Mouse (Mus musculus): ENCODE measurements at regions not wholly inside any gene's neighbourhood (a gene's known extent, or its start where the extent isn't known, plus 50 kb on each side); places are given as distances from the start of the nearest gene placed in this dataset.

- DNase-seq (ENCODE audit: low spot score), result peak; percentile 33
Observed at GRCm38 (mm10) chr17:14540269-14540975, 153.6 kb downstream of the Thbs2 start.

DNA sequence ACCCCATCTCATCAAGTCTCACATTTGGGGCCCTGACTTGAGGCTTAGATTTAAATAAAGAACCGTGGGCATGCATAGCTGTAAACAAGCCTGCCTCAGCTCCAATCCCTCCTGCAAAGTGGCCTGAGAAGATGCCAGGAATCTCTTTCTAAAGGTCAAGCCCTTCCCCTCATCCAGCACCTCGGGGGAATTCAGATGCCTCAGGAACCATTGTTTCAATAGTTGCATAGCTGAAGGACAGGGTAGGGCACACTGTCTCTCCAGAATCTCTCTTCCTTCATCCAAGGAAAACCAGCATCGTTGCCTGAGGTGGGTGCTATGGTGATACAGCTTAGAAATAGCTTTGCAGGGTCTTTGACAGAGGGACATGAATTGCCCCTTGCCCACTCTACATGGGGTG lies 154.4 kb downstream of the Thbs2 start:
- no peak for DNase-seq (ENCODE audit: low spot score)

GRCm38 (mm10) chr17:14539191-14539590 lies 154.8 kb downstream of the Thbs2 start:
- no peak for DNase-seq (ENCODE audit: low spot score)

- DNase-seq (ENCODE audit: low spot score), result no peak
Observed at GRCm38 (mm10) chr17:14538527-14538926, 155.5 kb downstream of the Thbs2 start.

- no peak for DNase-seq (ENCODE audit: low spot score)
Observed at GRCm38 (mm10) chr17:14532979-14533314, 161.1 kb downstream of the Thbs2 start.

- DNase-seq (ENCODE audit: low spot score), result no peak
Observed at GRCm38 (mm10) chr17:14532298-14532978, 161.6 kb downstream of the Thbs2 start.

- no peak for DNase-seq (ENCODE audit: low spot score)
Observed at GRCm38 (mm10) chr17:14531796-14532195, 162.2 kb downstream of the Thbs2 start.

DNA sequence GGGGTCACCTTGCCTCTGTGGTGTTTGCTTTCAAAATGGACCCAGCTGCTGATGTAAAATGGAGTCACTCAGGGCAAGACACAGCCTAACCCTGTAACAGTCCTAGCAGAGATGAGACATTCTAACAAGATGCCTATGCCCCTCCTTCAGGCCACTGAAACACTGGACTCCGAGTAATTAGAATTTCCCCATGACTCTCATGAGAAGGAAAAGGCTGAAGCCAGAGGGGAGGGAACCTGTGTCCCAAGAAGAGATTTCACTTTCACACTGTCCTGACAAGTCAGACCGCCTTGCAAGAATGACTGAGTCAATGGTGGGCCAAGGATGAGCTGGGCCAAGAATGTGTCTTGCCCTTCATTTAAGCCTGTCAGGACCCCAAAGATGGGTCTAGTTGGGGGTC lies 166.3 kb downstream of the Thbs2 start:
- no peak for DNase-seq (ENCODE audit: low spot score)

DNA sequence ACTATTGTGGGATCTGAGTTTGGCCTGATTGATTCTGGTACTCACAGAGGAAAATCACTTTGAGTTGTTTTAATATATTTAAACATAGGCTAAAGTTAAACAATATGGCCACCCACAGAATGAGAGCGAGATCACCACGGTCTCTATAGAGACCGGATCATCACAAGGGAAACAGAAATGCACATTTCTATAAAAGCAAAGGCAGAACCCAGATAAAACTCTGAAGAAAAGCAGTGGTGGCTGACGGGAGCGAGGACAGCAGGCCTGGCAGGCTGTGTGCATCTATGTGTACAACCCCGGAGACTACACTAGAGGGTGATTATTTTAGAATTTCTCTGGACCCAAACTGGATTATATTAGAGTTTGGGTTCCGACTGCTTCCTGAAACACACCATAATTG lies 168.8 kb downstream of the Thbs2 start:
- DNase-seq (ENCODE audit: low spot score), result no peak

GRCm38 (mm10) chr17:14524426-14525236 lies 169.4 kb downstream of the Thbs2 start:
- peak; percentile 49 for DNase-seq (ENCODE audit: low spot score)

DNA sequence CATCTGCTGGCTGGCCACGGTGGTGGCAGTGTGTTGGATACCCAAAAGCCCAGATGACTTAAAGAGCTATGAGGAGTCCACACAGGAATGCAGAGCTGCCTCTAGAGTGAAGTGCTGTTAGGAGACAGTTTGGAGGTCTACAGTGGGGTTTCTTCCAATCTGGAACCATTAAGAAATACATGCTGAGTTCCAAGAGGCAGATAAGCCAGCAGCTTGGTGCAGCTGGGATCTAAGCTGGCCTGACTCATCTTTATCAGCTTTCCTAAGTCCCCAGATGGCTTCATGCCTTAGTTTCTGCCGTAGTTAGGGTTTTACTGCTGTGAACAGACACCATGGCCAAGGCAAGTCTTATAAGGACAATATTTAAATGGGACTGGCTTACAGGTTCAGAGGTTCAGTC lies 172.0 kb downstream of the Thbs2 start:
- no peak for DNase-seq (ENCODE audit: low spot score)

GRCm38 (mm10) chr17:14520565-14520964 lies 173.5 kb downstream of the Thbs2 start:
- DNase-seq (ENCODE audit: low spot score), result peak; percentile 32

DNA sequence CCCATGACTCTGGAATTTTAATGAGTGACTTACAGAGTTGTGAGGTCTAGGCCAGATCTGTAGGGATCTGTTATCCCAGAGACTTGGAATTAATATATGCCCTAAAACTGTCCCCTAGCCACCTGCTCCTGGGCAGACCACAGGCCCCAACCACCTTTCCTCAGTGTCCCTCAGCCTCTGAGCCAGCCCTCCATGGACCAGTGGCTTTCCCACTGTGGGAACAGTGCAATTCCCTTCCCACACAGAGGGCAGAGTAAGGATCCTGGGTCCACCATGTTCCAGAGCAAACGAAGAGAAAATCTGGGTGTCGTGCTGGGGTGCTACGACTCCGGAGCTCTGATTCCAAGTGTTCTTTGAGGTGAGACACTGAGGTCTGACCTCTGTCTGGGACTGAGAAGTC lies 174.7 kb downstream of the Thbs2 start:
- no peak for DNase-seq (ENCODE audit: low spot score)

DNA sequence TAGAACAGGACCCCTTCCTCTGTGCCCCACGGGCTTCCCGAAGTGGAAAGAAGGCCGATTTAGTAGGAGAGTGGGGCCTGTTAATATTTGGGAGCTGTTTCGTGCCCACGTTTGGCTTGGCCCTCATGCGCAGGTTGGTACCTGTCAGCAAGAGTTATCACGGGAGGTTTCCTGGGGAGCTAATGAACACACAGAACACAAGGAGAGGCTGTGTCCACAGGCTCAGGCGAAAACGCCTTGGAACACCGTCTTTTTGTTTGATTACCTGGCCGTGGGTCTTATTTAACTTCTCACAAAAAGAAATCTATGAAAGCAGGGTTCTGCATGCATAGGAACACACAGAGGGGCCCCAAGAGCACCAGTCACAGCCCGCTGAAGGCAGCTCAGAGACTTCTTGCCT lies 175.8 kb downstream of the Thbs2 start:
- DNase-seq (ENCODE audit: low spot score), result no peak

- no peak for DNase-seq (ENCODE audit: low spot score)
Observed at GRCm38 (mm10) chr17:14517368-14517767, 176.7 kb downstream of the Thbs2 start.

DNA sequence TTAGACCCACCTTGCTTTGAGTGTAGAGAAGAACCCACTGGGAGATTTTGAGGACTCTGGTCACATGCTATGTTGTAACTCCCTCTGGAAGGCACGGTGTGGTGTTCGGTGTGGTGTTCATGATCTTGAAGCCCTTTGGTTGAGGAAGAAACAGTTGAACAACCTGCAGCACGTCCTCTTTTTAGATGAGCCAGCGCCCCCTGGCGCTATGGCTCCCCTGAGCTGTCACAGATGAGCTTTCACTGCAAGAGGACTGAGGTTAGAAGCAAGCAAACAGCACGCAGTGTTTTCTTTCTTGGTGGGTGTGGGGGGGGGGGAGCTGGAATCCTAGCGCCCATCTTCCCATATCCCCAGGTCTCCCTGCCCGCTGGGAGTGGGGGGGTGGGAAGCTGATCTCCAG lies 177.9 kb downstream of the Thbs2 start:
- DNase-seq (ENCODE audit: low spot score), result peak; percentile 29

- DNase-seq (ENCODE audit: low spot score), result no peak
Observed at GRCm38 (mm10) chr17:14513454-14513853, 180.6 kb downstream of the Thbs2 start.

DNA sequence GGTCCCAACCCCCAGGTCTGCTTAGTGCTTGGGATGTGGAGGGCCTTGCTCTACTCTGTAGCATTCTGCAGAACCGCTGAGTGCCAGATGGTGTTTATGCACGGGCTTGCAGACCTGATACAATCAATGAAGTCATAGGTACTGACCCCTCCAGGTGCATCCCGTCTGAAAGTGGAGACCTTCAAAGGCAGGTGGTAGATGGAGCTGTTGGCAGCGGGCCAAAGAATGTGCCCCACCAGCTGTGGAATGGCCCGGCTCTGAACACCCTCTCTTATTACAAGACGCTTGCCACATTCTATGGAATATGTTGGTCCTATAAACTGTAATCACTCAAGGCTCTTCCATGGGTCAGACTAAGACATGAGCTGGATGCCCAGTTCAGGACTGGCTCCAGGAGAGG lies 183.5 kb downstream of the Thbs2 start:
- DNase-seq (ENCODE audit: low spot score), result no peak

DNA sequence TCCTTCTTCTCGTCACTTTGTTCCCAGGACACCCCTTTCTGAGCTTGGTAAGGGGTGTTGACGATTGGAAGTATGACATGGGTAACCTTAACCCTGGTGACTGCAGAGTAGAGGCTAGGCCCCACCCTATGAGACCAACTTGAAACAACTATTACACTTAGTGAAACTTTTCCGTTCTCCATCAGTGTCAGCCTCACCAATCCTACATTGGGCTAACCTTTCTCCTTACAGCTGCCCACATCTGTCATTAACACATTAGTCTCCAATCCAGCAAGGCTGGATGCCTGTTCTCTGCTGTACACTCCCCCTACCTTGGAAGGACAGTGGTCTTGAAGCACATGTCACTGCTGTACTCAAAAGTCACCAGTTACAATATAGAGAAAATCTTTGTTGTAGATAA lies 186.9 kb downstream of the Thbs2 start:
- DNase-seq (ENCODE audit: low spot score), result no peak

DNA sequence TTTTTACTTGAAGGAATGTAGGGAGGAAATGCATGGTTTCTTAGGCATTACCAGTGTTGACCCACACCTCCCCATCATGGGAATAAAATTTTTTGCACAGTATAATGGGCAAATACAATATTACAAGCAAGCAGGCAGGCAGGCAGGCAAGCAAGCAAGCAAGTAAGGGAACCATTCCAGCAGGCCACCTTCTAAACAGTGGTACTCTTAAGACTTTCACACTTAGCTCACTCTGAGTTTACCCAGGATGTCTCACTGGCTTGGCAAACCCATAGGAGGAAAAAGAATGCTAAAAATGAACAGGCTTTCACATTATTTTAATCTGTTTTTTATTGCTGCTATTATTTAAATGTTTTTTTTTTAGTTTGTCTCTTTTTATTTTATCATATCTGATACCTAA lies 187.9 kb downstream of the Thbs2 start:
- DNase-seq (ENCODE audit: low spot score), result no peak

- peak; percentile 49 for DNase-seq (ENCODE audit: low spot score)
Observed at GRCm38 (mm10) chr17:14505415-14505814, 188.6 kb downstream of the Thbs2 start.

GRCm38 (mm10) chr17:14503670-14504069 lies 190.4 kb downstream of the Thbs2 start:
- DNase-seq (ENCODE audit: low spot score), result no peak

- DNase-seq (ENCODE audit: low spot score), result no peak
Observed at GRCm38 (mm10) chr17:14501341-14501740, 192.7 kb downstream of the Thbs2 start.

All from lung, postnatal 25 days (tissue).